Mouse (Mus musculus) limb, embryonic 13.5 days (tissue): ENCODE measurements around the gene Abhd14b. TPM values are rescaled to one million over a fixed set of nuclear protein-coding genes. Genes with fewer than 3 reads are reported as not detected.
A peak's percentile ranks its signal among the peaks of the same experiment; 100 is the strongest.

Experiments used
- ATAC-seq: fragments of 200-750 bp; cut with Nextera tagmentation; 2 replicates; pipeline ENCODE4 v1.8.0; 2017; ENCODE audit warnings: low read depth, moderate number of reproducible peaks, moderate TSS enrichment; ENCODE audit not compliant: low FRiP score
- H3K27ac ChIP-seq: fragments of 300-500 bp; sonication (generic); 2 replicates; pipeline ENCODE4 v1.5.1; 2015; ENCODE audit warnings: inconsistent platforms, mild to moderate bottlenecking, moderate library complexity
- H3K27me3 ChIP-seq: fragments of 300-500 bp; sonication (generic); 2 replicates; pipeline ENCODE4 v1.6.1; 2015; ENCODE audit warnings: mild to moderate bottlenecking, inconsistent platforms
- H3K36me3 ChIP-seq: fragments of 300-500 bp; sonication (generic); 2 replicates; pipeline ENCODE4 v1.6.1; 2015; ENCODE audit warnings: inconsistent platforms, mild to moderate bottlenecking, moderate library complexity
- H3K4me1 ChIP-seq: fragments of 300-500 bp; sonication (generic); 2 replicates; pipeline ENCODE4 v1.6.1; 2015; ENCODE audit warnings: inconsistent platforms
- H3K4me2 ChIP-seq: fragments of 300-500 bp; sonication (generic); replicated peaks from 2 replicates; pipeline ENCODE4 v1.6.1; 2015; ENCODE audit warnings: inconsistent platforms, mild to moderate bottlenecking, moderate library complexity
- H3K4me3 ChIP-seq: fragments of 300-500 bp; sonication (generic); 2 replicates; pipeline ENCODE4 v1.5.1; 2015; ENCODE audit warnings: moderate library complexity, mild to moderate bottlenecking, inconsistent platforms
- H3K9ac ChIP-seq: fragments of 300-500 bp; sonication (generic); 2 replicates; pipeline ENCODE4 v1.6.1; 2015; ENCODE audit warnings: mild to moderate bottlenecking, inconsistent platforms
- H3K9me3 ChIP-seq: fragments of 300-500 bp; sonication (generic); 2 replicates; pipeline ENCODE4 v1.6.1; 2016; ENCODE audit warnings: inconsistent platforms
- WGBS: fragments of 180-500 bp; shearing (Covaris S2); methylation state at CpG from one replicate; pipeline ENCODE4 v1.1.7; 2015; 5-methylcytosine and 5-hydroxymethylcytosine counted together
- polyA plus RNA-seq: library from polyadenylated mRNA; unstranded; fragments of >200 nt; fragmentation: Nextera tagmentation; extraction: Ambion mirVana; gene quantifications from 2 replicates; pipeline ENCODE4 v1.2.1, GENCODE M21; 2015

Gene Abhd14b
- polyA plus RNA-seq, 1 experiment from 2014 or later, result 20.5 TPM

DNA sequence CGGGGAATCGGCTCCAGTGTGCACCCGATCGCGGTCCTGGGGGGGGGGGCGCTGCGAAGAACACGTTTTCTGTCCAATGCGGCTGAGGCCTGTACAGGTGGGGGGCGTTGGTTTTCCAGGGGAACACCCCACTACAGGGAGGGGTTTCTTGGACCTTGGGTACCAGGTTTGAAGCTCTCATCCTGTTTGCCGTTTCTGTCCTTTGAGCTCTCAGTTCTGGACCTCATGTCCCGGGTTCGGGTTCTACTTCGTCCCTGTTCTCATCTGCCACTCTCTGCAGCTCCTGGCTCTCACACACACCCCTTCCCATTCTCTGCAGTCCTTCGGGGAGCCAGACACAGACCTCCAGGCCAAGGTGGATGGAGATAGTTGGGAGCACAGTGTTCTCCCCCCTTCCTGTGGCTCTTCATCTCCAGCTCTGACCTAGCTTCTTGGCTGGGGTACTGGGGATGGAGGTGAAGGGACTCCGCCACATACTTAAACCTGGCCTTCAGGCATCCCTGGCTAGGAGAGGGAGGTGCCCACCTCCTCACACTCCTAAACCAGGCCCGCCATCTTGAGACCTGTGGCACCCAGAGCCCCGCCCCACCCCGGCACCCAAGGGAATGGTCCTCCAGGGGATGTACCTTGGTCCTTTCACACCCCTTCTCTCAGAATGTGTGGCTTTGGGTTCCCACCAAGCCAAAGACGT, 7.0 kb downstream of the Abhd14b start:
- Histone ChIP-seq H3K4me3 (peak overlapping the region; percentile 71), H3K4me2 (peak overlapping the region; percentile 87), H3K27ac (peak overlapping the region; percentile 92), H3K9ac (peak overlapping the region; percentile 84), H3K4me1 (peaks cover 87% of the 10 kb centered on the region), H3K9me3 (no peaks in the 10 kb centered on the region), H3K27me3 (no peaks in the 10 kb centered on the region), H3K36me3 (peaks cover 20% of the 10 kb centered on the region)
- WGBS, result 2% methylated on average over 11 of the region's 20 CpGs
- peak; percentile 6; the same call in 1 of the 2 replicates for ATAC-seq

DNA sequence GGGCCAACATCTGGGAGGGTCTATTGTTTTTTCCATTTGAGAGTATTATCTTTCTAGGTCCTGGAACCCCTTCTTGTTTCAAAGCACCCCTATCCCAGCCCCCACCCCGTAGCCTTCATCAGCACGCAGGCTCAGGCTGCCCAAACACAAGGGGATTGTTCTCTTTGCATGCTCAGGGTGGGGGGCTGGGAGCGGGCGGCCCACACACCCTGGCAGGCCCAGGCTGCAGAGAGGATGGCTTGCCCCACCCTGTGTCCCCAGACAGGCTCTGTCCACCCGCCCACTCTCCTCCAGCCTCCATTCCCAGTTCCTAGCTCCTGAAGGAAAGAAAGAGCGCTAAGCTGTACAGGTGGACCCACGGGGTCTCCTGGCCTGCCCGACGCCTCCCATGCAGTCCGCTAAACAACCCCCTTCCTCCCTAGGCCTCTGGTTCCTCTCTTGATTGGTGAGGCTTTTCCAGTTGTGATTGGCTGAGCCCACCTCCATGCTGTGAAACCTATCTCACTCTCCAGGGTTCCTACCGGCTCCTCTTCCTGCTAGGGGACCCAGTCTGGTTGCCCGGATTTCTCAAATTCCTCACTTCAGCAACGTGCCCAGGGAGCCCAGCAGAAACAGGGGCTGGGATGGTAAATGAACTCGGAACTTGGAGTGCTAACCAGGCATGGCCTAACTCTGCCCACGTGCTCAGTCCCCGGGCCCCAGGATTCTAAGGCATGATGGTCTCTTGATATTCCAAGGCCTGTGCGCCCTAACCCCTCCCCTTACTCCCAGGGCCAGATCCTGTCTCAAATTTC, 7.8 kb downstream of the Abhd14b start:
- H3K27ac ChIP-seq, result peak overlapping the region; percentile 92
- ATAC-seq, result peak; percentile 30; the same call in 1 of the 2 replicates
- no peaks in the 10 kb centered on the region for H3K9me3 ChIP-seq
- H3K4me1 ChIP-seq, result peaks cover 82% of the 10 kb centered on the region
- peak overlapping the region; percentile 87 for H3K4me2 ChIP-seq
- peaks cover 25% of the 10 kb centered on the region for H3K36me3 ChIP-seq
- H3K27me3 ChIP-seq, result no peaks in the 10 kb centered on the region
- H3K4me3 ChIP-seq, result peak overlapping the region; percentile 71
- WGBS, result under 1% methylated on average over 17 of the region's 17 CpGs
- H3K9ac ChIP-seq, result peak overlapping the region; percentile 84

DNA sequence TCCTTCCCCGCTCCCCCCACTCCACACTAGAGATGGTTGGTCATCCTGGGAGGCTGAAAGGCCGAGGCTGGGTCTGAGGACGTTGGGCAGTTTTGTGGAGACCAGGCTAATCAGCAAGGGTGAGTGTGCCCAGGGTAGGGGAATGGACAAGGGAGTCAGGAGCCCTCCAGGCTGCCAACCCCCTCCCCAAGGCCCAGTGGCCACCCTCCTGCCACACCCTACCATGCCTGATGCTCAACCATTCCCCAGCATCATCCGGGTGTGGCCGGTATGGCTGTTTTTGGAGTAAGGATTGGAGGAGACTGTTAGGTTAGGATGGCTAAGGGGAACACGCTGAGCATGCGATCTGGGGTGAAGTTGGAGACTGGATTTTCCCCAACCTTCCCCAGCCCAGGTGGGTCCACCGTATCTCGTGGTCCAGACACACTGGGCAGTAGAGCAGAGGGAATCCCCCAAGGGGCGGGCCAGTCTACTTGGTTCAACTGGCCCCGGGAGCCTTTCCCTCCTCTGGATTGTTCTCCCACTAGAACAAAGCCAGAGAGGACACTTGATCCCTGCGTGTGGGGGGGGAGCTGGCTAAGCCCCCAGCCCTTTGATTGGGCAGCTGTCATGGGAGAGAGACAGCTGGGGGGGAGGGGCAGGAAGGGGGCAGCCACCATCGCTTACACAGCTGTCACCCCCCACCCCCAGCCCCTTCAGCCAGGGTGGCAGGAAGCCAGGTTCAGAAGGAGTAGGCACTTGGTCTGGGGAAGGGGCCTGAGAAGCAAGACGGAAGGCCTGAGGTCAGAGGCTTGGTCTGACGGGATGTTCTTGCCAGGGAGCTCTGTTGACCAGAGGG, 9.3 kb downstream of the Abhd14b start:
- H3K4me1 ChIP-seq, result peaks cover 69% of the 10 kb centered on the region
- H3K9ac ChIP-seq, result peak overlapping the region; percentile 84
- 38% methylated on average over 15 of the region's 15 CpGs for WGBS
- peak overlapping the region; percentile 87 for H3K4me2 ChIP-seq
- H3K9me3 ChIP-seq, result no peaks in the 10 kb centered on the region
- H3K36me3 ChIP-seq, result peaks cover 40% of the 10 kb centered on the region
- 0 out of 2 replicates have a peak, but pooled peaks have one; percentile 1 for ATAC-seq
- no peaks in the 10 kb centered on the region for H3K27me3 ChIP-seq
- H3K4me3 ChIP-seq, result peak overlapping the region; percentile 71
- peak overlapping the region; percentile 92 for H3K27ac ChIP-seq

DNA sequence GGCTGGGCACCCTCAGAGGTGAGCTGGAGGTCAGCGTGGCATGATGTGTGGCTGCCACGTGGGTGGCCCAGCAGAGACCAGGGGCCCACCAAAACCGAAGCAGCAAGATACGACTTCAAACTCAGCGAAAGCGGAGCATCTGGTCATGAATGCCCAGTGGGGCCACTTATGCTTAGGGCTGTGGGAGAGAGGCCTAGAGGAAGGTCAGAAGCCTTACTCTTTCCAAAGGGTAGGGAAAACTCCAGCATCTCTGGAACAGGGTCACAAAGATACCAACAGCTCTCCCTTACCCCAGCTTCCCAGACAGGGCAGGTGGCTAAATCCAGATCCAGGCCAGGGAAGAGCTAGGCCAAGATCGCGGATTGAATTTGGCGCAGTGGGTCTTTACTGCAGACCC, 9.9 kb downstream of the Abhd14b start:
- Histone ChIP-seq H3K9ac (peak overlapping the region; percentile 84), H3K4me3 (peak overlapping the region; percentile 71), H3K27ac (peak overlapping the region; percentile 92), H3K4me2 (peak overlapping the region; percentile 87), H3K27me3 (no peaks in the 10 kb centered on the region), H3K4me1 (peaks cover 63% of the 10 kb centered on the region), H3K36me3 (peaks cover 46% of the 10 kb centered on the region), H3K9me3 (no peaks in the 10 kb centered on the region)
- WGBS, result 48% methylated on average over 9 of the region's 9 CpGs
- no peak for ATAC-seq

DNA sequence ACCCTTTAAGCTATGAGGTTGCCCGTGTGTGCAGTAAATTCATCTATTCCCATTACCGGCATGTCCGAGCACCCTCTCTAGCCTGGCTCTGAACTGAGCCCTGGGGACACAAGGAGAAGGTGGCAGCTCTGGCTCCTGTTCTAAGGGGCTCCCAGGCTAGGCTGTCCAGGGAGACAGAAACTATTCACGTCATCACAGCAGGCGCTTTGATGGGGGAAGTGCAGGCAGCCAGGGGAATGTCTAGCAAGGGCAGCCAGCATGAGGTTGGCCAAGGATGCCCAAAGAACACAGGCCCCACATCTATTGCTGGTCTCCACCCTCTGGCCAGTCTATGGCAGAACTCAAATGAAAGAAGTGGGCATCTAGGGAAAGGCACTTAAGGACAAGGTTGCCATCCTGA, 10.7 kb downstream of the Abhd14b start:
- peaks cover 52% of the 10 kb centered on the region for H3K36me3 ChIP-seq
- no peak for ATAC-seq
- 74% methylated on average over 5 of the region's 5 CpGs for WGBS
- peaks cover 56% of the 10 kb centered on the region for H3K4me1 ChIP-seq
- no peaks in the 10 kb centered on the region for H3K9me3 ChIP-seq
- H3K4me2 ChIP-seq, result peak overlapping the region; percentile 87; the same call in 1 of the 2 replicates
- peak overlapping the region; percentile 92; the same call in 1 of the 2 replicates for H3K27ac ChIP-seq
- no peaks in the 10 kb centered on the region for H3K27me3 ChIP-seq
- H3K4me3 ChIP-seq, result no peak overlapping the region
- peak overlapping the region; percentile 25; the same call in 1 of the 2 replicates for H3K9ac ChIP-seq

DNA sequence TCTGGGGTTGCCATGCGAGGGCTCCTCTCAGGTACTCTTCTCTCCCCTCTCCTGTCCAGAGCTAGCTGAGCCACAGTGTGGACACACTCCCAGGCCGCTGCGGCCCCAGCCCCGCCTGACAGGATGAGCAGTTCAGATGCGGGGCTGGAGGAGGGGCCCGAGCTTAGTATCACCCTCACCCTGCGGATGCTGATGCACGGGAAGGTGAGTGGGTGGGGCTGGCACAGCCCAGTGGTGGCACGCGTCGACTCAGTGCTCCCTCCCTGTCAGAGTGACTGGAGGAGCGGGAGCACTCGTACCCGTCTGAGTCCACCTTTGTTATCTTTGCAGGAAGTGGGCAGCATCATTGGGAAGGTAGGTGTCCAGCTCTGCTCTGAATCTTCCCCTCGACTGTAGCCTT, 12.7 kb downstream of the Abhd14b start:
- no peak overlapping the region for H3K4me3 ChIP-seq
- H3K4me1 ChIP-seq, result peaks cover 53% of the 10 kb centered on the region
- H3K9ac ChIP-seq, result peak overlapping the region; percentile 8; the same call in 1 of the 2 replicates
- peaks cover 7% of the 10 kb centered on the region; the same call in 1 of the 2 replicates for H3K27me3 ChIP-seq
- H3K4me2 ChIP-seq, result no peak overlapping the region
- 83% methylated on average over 15 of the region's 15 CpGs for WGBS
- no peak for ATAC-seq
- H3K9me3 ChIP-seq, result no peaks in the 10 kb centered on the region
- H3K36me3 ChIP-seq, result peaks cover 66% of the 10 kb centered on the region
- no peak overlapping the region for H3K27ac ChIP-seq

DNA sequence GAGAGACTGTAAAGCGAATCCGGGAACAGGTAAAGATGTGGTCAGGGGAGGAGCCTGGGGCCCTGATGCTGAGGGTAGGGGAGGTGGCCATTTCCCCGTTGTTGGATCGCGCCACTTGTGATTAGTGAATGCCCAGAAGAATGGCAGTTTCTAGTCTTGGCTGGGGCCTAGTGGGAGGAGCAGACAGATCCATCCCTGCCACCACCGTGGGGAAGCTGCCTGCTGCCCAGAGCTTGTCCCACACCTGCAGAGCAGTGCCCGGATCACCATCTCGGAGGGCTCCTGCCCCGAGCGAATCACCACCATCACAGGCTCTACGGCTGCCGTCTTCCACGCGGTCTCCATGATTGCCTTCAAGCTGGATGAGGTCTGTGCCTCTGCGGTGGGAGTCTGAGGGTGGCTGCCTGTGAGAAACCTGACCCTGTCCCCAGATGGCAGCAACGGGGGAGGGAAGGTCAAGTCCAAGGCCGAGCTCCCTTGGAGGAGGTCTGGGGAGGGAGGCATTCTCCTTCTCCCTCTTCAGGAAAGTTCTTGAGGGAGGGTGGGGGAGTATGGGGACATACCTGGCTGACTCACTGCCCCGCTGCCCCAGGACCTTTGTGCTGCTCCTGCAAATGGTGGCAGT, 13.3 kb downstream of the Abhd14b start:
- Histone ChIP-seq H3K27me3 (peaks cover 8% of the 10 kb centered on the region; the same call in 1 of the 2 replicates), H3K4me1 (peaks cover 49% of the 10 kb centered on the region), H3K4me3 (no peak overlapping the region), H3K9ac (no peak overlapping the region), H3K9me3 (no peaks in the 10 kb centered on the region), H3K36me3 (peaks cover 66% of the 10 kb centered on the region), H3K4me2 (no peak overlapping the region), H3K27ac (no peak overlapping the region)
- WGBS, result 70% methylated on average over 18 of the region's 18 CpGs
- ATAC-seq, result no peak

DNA sequence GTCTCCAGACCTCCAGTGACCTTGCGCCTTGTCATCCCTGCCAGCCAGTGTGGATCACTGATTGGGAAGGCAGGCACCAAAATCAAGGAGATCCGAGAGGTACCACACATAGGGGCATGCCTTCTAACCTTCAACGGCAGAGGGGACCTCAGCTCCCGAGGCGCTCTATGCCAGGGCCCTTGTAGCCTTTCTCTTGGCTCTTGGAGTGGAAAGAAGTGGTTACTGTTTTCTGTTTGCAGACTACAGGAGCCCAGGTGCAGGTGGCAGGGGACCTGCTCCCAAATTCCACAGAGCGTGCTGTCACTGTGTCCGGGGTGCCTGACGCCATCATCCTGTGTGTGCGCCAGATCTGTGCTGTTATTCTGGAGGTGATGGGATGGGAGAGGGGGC, 13.8 kb downstream of the Abhd14b start:
- H3K4me3 ChIP-seq, result no peak overlapping the region
- ATAC-seq, result no peak
- H3K27ac ChIP-seq, result no peak overlapping the region
- H3K9ac ChIP-seq, result no peak overlapping the region
- H3K36me3 ChIP-seq, result peaks cover 66% of the 10 kb centered on the region
- H3K9me3 ChIP-seq, result no peaks in the 10 kb centered on the region
- no peak overlapping the region for H3K4me2 ChIP-seq
- peaks cover 49% of the 10 kb centered on the region for H3K4me1 ChIP-seq
- 92% methylated on average over 9 of the region's 9 CpGs for WGBS
- peaks cover 12% of the 10 kb centered on the region; the same call in 1 of the 2 replicates for H3K27me3 ChIP-seq

DNA sequence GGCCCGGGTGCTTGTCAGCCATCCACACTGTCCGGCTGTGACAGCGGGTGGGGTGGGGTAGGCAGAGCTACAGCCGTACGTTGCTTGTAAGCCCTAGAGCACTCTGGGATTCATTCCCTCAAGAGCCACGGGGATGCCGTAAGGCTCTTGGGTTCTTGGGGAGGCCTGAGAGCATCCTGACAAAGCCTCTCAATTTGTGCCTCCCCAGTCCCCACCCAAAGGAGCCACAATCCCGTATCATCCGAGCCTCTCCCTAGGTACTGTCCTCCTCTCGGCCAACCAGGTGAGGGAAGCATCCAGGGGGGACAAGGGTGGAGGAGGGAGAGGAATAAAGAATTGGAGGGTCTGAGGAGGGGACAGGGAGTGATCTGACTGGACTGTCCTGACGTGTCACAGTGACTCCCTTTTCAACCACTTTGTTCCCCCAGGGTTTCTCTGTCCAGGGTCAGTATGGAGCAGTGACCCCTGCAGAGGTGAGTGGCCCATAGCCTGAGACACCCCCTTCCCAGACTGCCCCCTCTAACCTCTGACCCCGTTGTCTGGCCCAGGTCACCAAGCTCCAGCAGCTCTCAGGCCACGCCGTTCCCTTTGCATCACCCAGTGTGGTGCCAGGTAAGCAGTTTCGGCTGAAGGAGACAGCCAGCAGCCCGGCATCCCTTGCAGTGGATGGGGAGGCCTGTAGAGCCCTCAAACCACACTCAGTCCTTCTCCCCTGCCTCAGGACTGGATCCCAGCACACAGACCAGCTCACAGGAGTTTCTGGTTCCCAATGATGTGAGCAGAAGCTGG, 14.6 kb downstream of the Abhd14b start:
- 87% methylated on average over 16 of the region's 16 CpGs for WGBS
- Histone ChIP-seq H3K36me3 (peaks cover 63% of the 10 kb centered on the region), H3K27me3 (peaks cover 12% of the 10 kb centered on the region; the same call in 1 of the 2 replicates), H3K9me3 (no peaks in the 10 kb centered on the region), H3K9ac (no peak overlapping the region), H3K4me2 (no peak overlapping the region), H3K27ac (no peak overlapping the region), H3K4me3 (no peak overlapping the region), H3K4me1 (peaks cover 41% of the 10 kb centered on the region)
- ATAC-seq, result no peak

DNA sequence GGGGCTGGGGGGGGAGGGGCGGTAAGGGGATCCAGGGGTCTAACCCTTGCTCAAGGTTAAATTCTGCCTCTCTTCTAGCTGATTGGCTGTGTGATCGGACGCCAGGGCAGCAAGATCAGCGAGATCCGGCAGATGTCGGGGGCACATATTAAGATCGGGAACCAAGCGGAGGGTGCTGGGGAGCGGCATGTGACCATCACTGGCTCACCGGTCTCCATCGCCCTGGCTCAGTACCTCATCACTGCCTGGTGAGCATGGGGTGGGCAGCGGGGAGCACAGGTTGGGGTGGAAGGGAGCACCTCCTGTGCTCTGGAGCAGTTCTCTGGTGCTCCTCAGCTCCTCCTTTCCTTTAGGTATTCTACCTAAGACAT, 15.2 kb downstream of the Abhd14b start:
- peaks cover 57% of the 10 kb centered on the region for H3K36me3 ChIP-seq
- 92% methylated on average over 12 of the region's 12 CpGs for WGBS
- no peak for ATAC-seq

More for the DNA sequence above, 15.2 kb downstream of the Abhd14b start:
- Histone ChIP-seq H3K4me3 (no peak overlapping the region), H3K27ac (no peak overlapping the region), H3K9ac (no peak overlapping the region), H3K4me2 (no peak overlapping the region), H3K27me3 (peaks cover 12% of the 10 kb centered on the region; the same call in 1 of the 2 replicates), H3K4me1 (peaks cover 35% of the 10 kb centered on the region), H3K9me3 (no peaks in the 10 kb centered on the region)
